Mouse (Mus musculus) ovary, postnatal 10 days (tissue): ENCODE results near the gene Mrgprh.

Experiments
- DNase-seq: peaks from one replicate; pipeline ENCODE4 v3.0.0; 2022; ENCODE audit warnings: low spot score

Mrgprh gene

GRCm38 (mm10) chr17:12875734-12876133, at the start of gene Mrgprh:
TSS of gene Mrgprh (plus strand) at chr17:12876034.
- no peak for DNase-seq

- DNase-seq: no peak
Measured at GRCm38 (mm10) chr17:12830351-12830750, 45.5 kb upstream of the Mrgprh start.

GRCm38 (mm10) chr17:12832231-12832630, 43.6 kb upstream of the Mrgprh start:
- no peak for DNase-seq

DNA sequence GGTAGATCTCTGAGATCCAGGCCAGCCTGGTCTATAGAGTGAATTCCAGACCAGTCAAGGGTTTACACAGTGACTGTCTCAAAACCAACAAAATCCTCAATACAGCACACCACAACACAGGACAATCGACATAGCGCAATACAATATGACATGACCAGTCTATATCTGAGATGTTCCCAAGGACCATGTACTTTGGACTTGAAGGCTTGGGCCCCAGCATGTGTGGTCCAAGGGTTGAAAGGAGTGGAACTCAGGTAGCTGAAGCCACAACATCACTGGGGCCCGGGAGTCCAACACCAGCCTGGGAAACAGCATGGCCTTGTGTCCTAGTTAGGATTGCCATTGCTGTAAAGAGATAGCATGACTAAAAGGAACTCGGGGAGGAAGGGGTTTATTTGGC, 43.2 kb upstream of the Mrgprh start:
- DNase-seq: no peak

DNA sequence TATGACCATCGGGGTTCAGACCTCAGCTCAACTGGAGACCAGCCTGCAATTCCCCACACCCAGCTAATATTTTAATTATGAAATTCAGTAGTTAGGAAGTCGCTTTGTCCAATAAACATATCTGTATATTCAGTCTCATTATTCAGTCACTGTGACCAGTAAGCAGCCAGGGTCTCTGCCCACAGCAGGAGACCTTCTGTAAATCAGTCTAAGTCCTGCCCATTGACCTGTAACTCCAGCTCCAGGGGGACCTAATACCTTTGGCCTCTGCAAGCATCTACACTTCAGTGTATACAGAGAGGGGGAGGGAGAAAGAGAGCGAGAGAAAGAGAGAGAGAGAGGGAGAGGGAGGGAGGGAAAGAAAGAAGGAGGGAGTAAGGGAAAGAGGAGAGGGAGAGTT, 41.5 kb upstream of the Mrgprh start:
- DNase-seq: no peak

GRCm38 (mm10) chr17:12834826-12835225, 41.0 kb upstream of the Mrgprh start:
- no peak for DNase-seq

DNA sequence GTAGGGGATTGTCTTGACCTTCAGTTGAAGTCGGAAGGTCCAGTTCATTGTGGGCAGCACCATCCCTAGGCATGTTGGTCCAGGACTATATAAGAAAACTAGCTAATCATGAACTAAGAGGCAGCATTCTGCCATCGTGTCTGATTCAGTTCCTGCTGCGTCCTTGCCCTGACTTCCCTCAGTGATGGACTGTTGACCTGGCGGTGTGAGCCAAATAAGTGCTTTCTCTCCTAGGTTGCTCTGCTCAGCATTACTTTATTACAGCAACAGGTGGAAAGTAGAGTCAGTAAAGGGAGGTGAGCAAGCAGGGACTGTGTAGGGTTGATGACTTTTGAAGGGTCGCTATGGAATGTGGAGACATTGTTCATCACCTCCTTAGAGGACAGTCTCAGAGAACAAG, 40.1 kb upstream of the Mrgprh start:
- DNase-seq: no peak

GRCm38 (mm10) chr17:12839475-12840267, 36.2 kb upstream of the Mrgprh start:
- no peak for DNase-seq

DNA sequence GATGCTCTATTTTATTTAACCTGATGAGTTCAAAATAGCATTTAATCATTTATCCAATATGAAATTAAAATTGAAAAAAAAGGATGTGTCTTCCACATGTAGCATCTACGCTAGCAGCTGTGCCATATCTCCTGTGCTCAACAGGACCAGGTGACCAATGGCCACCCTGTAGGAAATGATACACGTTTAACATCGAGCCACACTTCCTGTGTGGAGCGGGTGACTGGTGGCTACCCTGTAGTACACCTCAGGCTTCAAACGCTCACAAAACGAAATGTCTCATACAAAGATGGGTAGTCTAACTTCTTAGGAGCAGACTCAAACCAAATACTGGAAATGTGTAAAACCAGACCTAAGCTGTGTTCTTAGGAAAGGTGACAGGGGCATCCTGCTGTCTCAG, 32.0 kb upstream of the Mrgprh start:
- DNase-seq: no peak

GRCm38 (mm10) chr17:12844540-12844939, 31.3 kb upstream of the Mrgprh start:
- DNase-seq: no peak

DNA sequence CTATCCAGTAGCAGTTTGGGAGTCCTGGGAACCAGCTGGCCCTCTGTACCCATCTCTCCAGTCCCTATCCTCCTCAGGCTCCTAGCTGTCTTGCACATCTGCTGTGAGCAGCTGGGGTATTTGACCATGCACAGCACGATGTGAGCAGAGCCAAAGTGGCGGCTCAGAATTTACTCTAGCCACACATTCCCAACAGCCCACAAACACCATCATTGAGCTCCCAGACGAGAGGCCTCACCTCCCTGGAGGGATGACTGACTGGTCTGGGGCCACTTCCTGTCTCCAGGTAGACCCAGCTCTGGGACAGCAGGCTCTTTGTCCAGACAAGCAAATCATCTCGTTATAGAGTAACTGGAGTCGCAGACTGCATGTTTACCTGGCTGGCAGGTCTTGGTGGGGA, 30.0 kb upstream of the Mrgprh start:
- DNase-seq: no peak

- no peak for DNase-seq
Measured at GRCm38 (mm10) chr17:12846474-12846873, 29.4 kb upstream of the Mrgprh start.

DNA sequence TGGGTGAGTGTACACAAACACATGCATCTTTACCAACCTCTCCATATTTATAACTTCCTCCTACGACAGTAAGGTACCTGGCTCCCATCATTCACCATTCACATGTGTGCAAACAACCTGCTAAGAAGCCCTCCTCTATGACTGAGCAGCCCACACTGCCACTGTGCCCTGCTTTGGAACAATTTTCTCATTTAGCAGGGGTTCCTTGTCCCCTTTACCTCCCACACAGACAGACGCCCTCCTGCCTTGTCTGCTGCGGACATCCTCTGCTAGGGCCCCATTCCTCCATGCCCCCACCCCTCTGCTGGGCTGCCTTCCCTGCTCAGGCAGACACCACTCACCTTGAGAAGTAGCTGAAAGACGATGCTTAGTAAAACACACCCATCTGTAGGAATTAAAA, 28.1 kb upstream of the Mrgprh start:
- no peak for DNase-seq

DNA sequence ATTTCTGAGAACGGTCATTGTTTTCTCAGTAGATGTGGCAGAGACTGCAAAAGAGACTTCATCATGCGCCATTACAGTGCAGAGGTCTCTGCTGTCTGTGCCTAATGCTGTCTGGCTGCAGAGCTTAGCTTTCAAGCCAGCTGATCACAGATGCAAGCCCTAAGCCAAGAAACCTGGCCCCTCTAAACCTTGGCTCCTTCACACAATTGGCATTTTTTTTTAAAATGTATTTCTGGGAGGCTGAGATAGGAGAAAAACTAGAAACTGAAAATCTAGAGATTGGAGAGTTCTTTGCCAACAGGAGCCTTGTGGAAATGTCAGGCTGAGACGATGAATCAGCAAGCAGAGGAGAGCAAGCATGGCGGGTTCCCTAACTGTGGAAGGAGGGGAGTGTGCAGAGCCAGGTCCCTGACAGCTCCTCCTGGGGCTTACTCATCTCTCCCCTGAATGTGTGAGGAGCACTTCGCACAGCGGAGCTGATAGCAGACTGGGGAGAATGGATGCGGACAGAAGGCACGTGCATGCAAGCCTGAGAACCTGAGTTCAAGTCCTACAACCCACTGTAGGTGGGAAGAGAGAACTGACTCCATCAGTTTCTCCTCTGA, 26.0 kb upstream of the Mrgprh start:
- no peak for DNase-seq

- no peak for DNase-seq
Measured at GRCm38 (mm10) chr17:12851689-12852088, 24.1 kb upstream of the Mrgprh start.

GRCm38 (mm10) chr17:12853821-12854220, 22.0 kb upstream of the Mrgprh start:
- DNase-seq: no peak

GRCm38 (mm10) chr17:12854386-12854785, 21.4 kb upstream of the Mrgprh start:
- DNase-seq: no peak

DNA sequence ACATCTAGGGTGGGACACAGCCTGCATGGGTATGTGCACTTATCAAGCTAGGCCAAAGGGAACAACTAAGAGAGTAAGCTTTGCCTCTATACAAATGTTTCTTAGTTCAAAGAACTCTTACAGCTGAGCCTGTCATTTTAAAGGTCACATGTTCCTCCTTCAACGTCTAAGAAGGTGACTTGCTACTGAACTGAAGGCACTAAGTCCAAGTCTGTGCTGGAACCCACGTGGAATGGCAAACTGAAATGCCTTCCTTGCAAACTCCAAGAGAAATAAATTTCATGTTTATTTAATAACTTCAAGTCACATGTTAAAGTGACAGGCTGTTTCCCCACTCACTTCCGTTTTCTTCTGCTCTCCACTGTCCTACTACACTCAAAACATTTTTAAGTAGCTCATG, 18.4 kb upstream of the Mrgprh start:
- no peak for DNase-seq

DNA sequence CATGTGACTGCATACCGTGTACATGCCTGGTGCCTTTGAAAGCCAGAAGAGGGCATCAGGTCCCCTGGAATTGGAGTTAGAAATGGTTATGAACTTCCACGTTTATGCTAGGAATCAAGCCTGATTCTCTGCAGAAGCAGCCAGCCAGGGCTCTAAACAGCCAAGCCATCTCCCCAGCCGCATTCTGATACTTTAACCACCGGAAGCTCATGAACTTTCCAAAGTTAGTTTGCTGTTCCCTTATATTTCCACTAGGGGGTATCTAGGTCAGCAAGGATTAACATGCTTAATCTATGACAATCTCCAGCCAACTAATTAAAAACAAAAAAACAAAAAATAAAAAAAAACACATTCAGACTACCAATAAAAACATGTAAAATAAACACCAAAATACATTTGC, 17.8 kb upstream of the Mrgprh start:
- DNase-seq: no peak

DNA sequence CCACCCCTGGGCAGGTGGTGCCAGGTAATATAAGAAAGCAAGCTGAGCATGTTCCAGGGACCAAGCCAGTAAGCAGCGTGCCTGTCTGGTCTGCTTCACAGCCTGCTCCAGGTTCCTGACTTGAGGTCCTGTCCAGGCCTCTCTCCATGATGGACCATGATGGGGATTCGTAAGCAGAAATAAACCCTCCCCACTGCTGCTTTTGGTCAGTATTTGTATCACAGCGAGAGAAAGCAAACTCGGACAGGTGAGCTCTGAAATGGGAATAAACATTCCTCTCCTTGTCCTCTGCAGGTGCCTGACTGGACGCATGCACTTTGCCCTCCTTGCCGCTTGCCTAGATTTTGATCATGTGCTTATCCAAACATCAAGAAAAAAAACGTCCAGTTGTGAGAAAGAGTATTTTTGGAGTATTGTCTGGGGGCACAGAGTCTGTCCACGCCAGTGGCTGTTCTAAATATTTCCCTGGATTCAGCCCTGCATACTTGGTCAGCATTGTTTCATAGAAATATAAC, 16.8 kb upstream of the Mrgprh start:
- DNase-seq: no peak

- no peak for DNase-seq
Measured at GRCm38 (mm10) chr17:12864111-12864510, 11.7 kb upstream of the Mrgprh start.

- no peak for DNase-seq
Measured at GRCm38 (mm10) chr17:12865407-12865806, 10.4 kb upstream of the Mrgprh start.

DNA sequence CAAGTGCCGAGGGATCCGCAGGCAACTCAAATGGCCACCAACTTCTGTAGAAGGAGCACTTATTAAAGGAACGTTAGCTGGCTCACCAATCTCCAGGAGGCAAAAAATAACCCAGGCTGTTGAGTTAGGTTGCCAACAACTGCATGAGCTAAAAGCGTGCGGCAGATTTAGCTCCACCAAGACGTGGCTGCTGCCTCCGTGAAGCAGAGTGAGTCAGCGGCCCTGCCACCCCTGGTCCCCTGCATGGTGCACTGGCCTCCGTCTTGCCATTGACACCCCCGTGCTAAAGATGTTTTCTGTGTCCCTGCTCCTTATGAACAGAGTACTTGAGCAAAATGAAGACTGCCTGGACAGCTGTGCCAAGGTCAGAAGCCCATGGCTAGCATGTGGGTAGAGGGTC, 9.0 kb upstream of the Mrgprh start:
- no peak for DNase-seq

- DNase-seq: no peak
Measured at GRCm38 (mm10) chr17:12868043-12868442, 7.8 kb upstream of the Mrgprh start, which contains the start of gene Mas1. TSS of gene Mas1 (minus strand) at chr17:12868143.
